Mouse (Mus musculus) yolk sac, embryonic 10.5 days (tissue): ENCODE measurements at regions not wholly inside any gene's neighbourhood (a gene's known extent, or its start where the extent isn't known, plus 50 kb on each side); places are given as distances from the start of the nearest gene placed in this dataset.

Experiments
- DNase-seq: peaks from one replicate; pipeline ENCODE4 v3.0.0-alpha.2; 2017; ENCODE audit warnings: low spot score

DNA sequence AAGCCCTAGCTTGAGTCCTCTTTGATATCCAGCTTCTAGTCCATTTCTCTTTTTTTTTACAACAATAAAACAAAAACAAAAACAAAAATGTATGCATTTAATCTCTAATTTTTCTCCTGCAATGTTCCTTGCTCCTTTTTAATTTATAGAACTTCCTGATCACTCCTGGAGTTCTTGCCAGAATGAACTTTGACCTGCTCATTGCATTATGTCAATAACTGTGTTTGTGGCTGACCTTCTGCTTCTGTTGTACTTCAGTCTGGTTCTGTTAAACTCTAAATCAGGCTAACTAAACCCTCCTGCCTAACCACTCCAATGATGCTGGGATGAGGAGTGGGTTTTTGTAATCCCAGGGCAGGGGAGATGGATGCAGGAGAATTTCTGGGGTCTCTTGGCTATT is 674.0 kb downstream of the Gsdmc2 start:
- DNase-seq: no peak

DNA sequence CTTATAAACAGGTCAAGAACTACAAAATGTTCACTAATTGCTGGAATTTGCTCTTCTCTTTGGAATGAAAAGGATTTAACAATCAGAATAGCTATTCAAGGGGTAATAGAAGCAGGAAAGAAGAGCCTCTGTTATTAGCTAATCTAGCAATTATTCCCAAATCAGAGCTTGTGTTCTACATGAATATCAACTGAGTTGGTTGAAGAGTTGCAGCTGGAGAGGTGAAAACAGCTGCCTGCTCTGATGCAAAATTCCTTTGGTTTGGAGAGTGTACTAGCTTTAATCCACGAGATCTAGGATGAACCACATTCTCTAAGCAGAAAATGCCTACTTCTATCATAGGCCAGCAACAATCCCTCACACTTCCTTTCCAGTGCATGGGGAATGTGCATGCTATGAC is 674.8 kb downstream of the Gsdmc2 start:
- DNase-seq: no peak

DNA sequence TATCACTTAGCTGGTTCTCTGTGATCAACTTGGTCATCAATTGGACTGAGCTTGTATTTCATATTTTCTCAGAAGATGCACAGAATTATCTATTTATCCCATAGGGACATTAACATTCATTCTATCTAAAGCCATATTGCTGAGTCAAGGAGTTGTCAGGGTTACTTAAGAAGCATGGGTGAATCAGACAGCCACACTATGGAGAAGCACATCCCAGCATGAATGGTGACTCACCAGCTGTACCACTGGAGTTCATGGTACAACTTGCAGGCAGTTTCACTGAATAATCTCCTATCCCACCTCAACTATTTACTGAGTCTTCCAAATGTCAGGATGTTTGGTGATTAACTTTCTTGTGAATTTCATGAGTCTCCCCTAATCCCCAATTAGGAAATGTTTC is 678.6 kb downstream of the Gsdmc2 start:
- DNase-seq: no peak

- peak; percentile 36 for DNase-seq
Measured at GRCm38 (mm10) chr15:63163550-63164279, 681.3 kb downstream of the Gsdmc2 start.

DNA sequence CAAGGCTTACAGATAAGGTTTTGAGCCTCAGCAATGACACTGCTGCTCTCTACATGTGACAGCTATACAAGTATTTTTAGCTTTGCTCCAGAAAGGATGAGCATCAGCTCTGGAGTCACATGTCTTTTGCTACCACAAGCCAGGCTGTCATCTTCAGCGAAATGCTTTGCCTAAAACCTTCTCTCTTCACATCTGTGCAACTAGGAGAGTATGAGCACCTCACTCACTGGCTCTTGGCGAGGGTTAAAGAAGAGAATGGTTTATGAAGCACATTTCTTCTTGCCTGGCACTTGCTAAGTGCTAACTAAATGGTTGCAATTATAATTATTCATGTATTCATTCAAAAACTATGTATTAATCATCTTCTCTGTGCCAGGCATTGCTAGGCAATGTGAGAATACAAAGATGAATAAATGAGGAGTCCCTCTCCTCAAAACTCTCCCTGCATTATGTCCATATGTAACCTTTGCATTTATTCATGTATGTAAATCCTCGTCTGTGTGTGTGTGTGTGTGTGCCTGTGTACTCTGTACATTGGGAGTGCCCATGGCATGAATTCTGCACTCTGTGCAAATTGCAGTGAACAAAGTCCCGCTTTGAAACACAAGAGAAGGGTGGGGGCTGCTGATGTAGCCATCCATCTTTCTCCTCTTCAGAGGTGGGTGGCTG is 682.0 kb downstream of the Gsdmc2 start:
- DNase-seq: no peak

- no peak for DNase-seq
Measured at GRCm38 (mm10) chr15:63123123-63123688, 721.8 kb downstream of the Gsdmc2 start.

DNA sequence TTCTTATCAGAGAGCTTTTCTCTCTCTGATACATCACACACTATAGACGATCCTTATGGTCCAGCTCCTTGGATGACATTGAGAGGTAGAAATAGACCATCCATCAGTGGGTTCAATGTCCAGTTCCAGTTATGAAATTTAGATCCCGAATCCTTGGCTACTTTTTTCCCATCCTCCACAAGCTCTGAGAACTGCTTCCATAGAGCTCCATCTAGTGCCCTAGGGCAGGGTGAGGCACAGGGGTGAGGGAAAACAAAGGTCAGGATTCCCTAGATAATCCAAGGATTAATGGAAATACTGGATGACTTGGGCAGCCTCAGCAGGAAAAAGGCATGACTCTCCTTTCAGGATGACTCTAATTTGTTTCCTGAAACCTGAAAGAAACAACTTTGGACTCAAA is 732.1 kb downstream of the Gsdmc2 start:
- no peak for DNase-seq

DNA sequence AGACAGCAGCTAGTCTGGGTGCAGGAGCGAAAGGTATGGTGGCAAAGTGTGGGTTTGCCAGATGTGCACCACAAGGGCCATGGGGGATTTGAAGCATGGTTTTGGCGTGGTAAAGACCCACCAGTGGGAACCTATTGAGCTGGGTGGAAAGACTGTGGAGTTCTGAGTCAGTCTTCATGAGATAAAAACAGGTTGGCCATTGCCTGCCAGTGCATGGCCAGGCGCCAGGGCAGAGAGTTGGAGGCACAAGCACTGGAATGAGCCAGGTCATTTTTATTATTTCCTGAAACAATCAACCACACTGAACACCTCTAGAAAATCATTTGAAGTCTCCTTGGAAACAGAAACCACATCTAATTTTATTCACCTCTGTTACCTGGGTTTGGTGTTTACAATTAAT is 744.9 kb downstream of the Gsdmc2 start:
- DNase-seq: no peak

GRCm38 (mm10) chr15:63081972-63082371 is 763.0 kb downstream of the Gsdmc2 start:
- DNase-seq: no peak

DNA sequence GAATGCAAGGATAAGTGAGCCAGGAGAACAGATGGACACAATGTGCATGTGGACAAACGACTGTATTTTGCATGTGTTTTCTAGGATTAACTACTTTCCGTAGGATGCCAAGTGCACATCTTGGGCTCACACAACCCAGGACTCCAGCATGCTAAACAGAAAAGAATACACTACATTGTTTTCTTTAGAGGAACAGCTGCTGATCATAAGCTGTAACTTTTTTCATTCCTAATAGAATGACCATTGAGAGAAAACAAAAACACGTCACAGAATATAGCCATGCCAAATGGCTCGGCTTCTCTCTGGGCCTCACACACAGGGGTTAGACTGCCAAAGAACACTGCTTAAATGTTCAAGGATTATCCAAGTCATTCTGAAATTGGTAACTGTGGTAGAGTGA is 765.2 kb downstream of the Gsdmc2 start:
- DNase-seq: no peak

GRCm38 (mm10) chr15:63071921-63072320 is 773.1 kb downstream of the Gsdmc2 start:
- DNase-seq: no peak

GRCm38 (mm10) chr15:63067126-63067525 is 777.9 kb downstream of the Gsdmc2 start:
- DNase-seq: no peak

- DNase-seq: no peak
Measured at GRCm38 (mm10) chr15:63066020-63066439, 778.9 kb downstream of the Gsdmc2 start.

DNA sequence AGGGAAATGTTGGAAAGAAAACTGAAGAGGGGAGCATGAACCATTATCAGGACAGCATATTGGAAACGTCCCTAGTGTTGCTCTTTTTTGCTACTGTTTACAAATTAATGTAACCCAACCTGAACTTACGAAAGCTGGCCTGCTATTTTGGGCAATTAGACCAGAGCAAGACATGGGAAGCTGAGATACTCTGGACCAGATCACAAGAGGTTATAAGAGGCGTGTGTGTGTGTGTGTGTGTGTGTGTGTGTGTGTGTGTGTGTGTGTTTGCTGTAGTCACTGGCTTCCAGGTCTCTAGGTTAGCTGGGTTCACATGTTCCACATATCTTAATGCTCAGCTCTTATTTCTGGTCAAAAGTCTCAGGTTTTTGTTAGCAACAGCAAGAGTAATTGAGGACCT is 783.1 kb downstream of the Gsdmc2 start:
- no peak for DNase-seq

GRCm38 (mm10) chr15:63060826-63061225 is 784.2 kb downstream of the Gsdmc2 start:
- DNase-seq: no peak

DNA sequence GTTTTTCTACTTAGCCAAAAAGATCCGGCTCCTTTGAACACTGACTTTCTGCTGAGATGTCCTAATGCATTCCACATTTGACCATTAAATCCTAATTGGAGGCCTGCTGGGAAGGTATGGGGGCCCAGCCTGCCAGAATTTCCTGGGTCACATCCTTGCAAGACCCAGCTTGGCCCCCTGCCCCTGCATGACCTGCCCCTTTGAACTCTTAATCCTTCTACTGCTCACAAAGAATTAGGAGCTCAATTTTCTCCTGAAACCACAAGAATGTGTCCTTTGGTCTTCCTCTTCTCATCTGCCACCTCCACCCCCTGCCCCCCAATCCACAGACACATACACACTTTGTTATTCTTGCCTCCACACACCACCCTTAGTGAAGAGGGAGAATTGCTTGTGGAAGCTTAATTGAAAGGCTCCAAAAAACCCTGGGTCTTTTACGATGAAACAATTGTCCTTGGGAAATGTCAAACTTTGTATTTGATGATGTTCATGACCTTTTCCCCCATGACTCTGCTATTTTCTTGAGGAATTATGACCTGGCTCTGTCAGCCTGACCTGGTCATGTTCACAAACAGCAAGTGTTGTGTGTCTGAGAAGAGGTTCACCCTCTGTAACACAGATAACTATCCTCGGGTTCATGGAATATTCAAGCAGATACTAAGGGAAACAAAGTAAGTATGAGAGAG is 792.3 kb downstream of the Gsdmc2 start:
- DNase-seq: peak; percentile 55

GRCm38 (mm10) chr15:63050033-63050432 is 794.9 kb downstream of the Gsdmc2 start:
- DNase-seq: no peak

DNA sequence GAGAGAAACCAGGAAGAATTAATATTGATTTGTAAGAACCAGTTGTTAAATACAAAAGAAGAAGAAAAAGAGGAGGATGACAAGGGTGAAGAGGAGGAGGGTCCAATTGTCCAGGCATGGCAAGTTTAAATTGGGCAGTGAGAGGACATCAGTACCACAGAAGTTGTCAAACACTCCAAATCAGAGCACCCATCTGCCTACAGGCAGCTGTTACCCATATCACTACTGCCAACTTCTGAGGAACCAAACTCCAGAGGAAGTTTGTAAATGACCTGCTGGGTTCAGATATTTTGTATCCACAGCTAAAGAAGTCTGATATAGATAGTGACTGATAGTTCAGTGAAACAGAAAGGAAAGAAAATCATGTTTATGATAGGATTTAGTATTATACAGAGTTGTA is 802.6 kb downstream of the Gsdmc2 start:
- no peak for DNase-seq

DNA sequence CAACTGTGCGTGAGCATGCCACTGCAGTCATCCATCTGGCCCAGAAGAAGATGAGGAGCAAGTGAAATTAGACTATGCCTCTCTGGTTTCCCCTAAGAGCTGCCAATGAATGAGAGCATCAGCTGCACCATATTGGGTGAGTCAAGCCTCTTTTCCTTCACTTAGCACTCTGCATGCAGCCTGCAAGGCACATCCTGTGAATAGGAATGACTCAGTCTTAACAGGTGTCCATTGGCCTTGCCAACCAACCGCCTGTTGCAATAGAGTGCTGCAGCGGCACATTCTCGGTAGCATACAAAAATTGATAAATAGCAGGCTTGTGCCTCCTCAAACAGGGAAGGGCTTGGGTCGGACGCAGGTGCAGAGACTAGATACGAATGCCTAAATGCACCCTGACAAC is 808.7 kb downstream of the Gsdmc2 start:
- no peak for DNase-seq

GRCm38 (mm10) chr15:63020826-63021225 is 824.2 kb downstream of the Gsdmc2 start:
- no peak for DNase-seq

GRCm38 (mm10) chr15:63017966-63018365 is 827.0 kb downstream of the Gsdmc2 start:
- DNase-seq: no peak

GRCm38 (mm10) chr15:63006471-63007228 is 838.3 kb downstream of the Gsdmc2 start:
- DNase-seq: no peak
